In the genomic region with DNA sequence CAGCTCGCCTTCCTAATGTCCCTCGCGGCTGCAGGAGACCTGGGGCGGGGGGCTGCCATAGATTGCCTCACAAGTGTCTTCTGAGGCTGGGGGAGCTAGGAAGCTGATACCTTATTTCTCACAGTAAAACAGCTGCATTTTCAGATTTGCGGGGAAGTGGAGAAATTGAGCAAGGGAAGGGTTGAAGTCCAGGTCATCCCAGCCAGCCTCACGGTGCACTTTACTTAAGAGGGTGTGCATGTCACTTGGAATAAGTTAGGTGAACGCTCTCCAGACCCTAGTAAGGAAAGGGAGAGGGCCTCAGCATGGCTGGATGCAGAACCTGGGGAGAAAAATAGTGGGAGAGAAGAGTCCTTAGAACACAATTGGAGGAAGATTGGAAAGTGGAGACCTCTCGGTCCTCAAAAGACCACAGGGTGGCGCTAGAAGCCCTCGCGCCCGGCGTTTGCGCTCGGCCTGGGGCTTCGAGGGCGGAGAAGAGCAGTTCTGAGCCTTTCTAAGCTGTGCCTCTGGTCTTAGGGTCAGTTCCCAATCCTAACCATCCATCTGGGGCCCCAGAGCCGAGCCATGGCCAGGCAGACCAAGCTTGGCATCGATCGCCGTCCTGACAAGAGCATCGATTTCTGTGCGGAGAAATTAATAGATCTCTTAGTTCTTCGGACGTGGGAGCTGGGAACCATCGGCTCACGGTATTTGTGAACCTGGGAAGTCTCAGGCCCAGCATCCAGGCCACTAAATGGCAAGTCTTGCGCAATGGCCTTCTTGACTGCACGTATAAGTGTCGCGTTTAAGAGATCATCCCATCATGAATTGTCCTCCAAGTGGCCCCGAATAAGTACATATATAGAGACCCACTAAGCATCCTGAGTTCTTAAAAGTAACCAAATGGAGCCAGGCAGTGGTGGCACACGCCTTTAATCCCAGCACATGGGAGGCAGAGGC, we compare ENCODE assay signal across 9 mouse cellular contexts. TPM values are rescaled to one million over a fixed set of nuclear protein-coding genes. Genes with fewer than 3 reads are reported as not detected.
DNase-seq lines count a peak whose midpoint lies in the region; ATAC-seq and TF ChIP-seq lines count a peak whose summit lies in the region.
"Had no signal": no experiment of that assay in that cellular context is flagged by ENCODE, and none has a peak within 500 bp of the region (broad histone marks: within the 10 kb centered on the region; RNA-seq: fewer than 3 reads in every experiment).

No protein-coding gene starts in this region.

- H3K9ac ChIP-seq in ES-E14 (ENCODE audit: insufficient read depth, low read depth, low read length, poor library complexity, severe bottlenecking) = no peak overlapping the region
- no peak overlapping the region for H3K9ac ChIP-seq in embryonic facial prominence, embryonic 15.5 days
- no peak overlapping the region; the same call in 1 of the 2 replicates for H3K9ac ChIP-seq in heart, embryonic 16.5 days (ENCODE audit: low read length)
- H3K9ac ChIP-seq in lung, embryonic 14.5 days = no peak overlapping the region

- in situ Hi-C loops in ES-E14 (cut with MboI; ENCODE audit: low sequenced_read_pairs in 2 of 2, unreplicated experiment in 2 of 2) = no loop called here

- no peak for ATAC-seq in embryonic facial prominence, embryonic 15.5 days (ENCODE audit: insufficient number of reproducible peaks, low FRiP score, low TSS enrichment, low read depth)
- no peak; the same call in 1 of the 2 replicates for ATAC-seq in heart, embryonic 16.5 days (replicated peaks; ENCODE audit: extremely low read depth, insufficient read depth, low FRiP score)
- ATAC-seq in lung, embryonic 14.5 days (ENCODE audit: insufficient read depth) = no peak; the same call in 1 of the 2 replicates

- H3K4me3 ChIP-seq in ES-E14 (ENCODE audit: insufficient read depth in 1 of 2, low read depth in 1 of 2, low read length in 2 of 2, poor library complexity in 1 of 2, severe bottlenecking in 1 of 2) = peak overlapping the region in 1 of 2 experiments; percentile 65; a peak in 2 of 4 replicates
- peak overlapping the region; percentile 37 for H3K4me3 ChIP-seq in embryonic facial prominence, embryonic 15.5 days (replicated peaks)
- peak overlapping the region; percentile 36 for H3K4me3 ChIP-seq in heart, embryonic 16.5 days (ENCODE audit: low read length)
- peak overlapping the region; percentile 29 for H3K4me3 ChIP-seq in lung, embryonic 14.5 days (ENCODE audit: low read depth, low read length)
- H3K4me3 ChIP-seq in olfactory bulb, adult 2 months (ENCODE audit: insufficient read depth, low read depth, low read length) = no peak overlapping the region

- peaks cover 97% of the 10 kb centered on the region for H3K27me3 ChIP-seq in embryonic facial prominence, embryonic 15.5 days
- H3K27me3 ChIP-seq in heart, embryonic 16.5 days (ENCODE audit: control insufficient read depth, insufficient read depth, low read length) = peaks cover 95% of the 10 kb centered on the region
- peaks cover 85% of the 10 kb centered on the region for H3K27me3 ChIP-seq in lung, embryonic 14.5 days (ENCODE audit: insufficient read depth, low read length)

- 14% methylated on average over 33 of the region's 33 CpGs for WGBS in embryonic facial prominence, embryonic 15.5 days
- WGBS in heart, embryonic 16.5 days = 17% methylated on average over 33 of the region's 33 CpGs
- 13% methylated on average over 33 of the region's 33 CpGs for WGBS in lung, embryonic 14.5 days
- 17% methylated on average over 33 of the region's 33 CpGs for WGBS in olfactory bulb, adult 2 months

- no peaks in the 10 kb centered on the region for H3K36me3 ChIP-seq in ES-E14 (ENCODE audit: control insufficient read depth, insufficient read depth, low read length, poor library complexity, severe bottlenecking)
- no peaks in the 10 kb centered on the region for H3K36me3 ChIP-seq in embryonic facial prominence, embryonic 15.5 days
- H3K36me3 ChIP-seq in heart, embryonic 16.5 days (ENCODE audit: control insufficient read depth, insufficient read depth) = no peaks in the 10 kb centered on the region
- no peaks in the 10 kb centered on the region for H3K36me3 ChIP-seq in lung, embryonic 14.5 days (ENCODE audit: insufficient read depth)

- H3K9me3 ChIP-seq in ES-E14 (ENCODE audit: control insufficient read depth, insufficient read depth, low read depth, low read length) = no peaks in the 10 kb centered on the region
- no peaks in the 10 kb centered on the region for H3K9me3 ChIP-seq in embryonic facial prominence, embryonic 15.5 days (replicated peaks)
- H3K9me3 ChIP-seq in heart, embryonic 16.5 days (replicated peaks; ENCODE audit: control insufficient read depth, low read length) = no peaks in the 10 kb centered on the region
- no peaks in the 10 kb centered on the region for H3K9me3 ChIP-seq in lung, embryonic 14.5 days (ENCODE audit: low read depth, low read length)

- no peaks in the 10 kb centered on the region for H3K4me1 ChIP-seq in ES-E14 (ENCODE audit: control insufficient read depth in 2 of 2, insufficient read depth in 2 of 2, low read length in 2 of 2, poor library complexity in 1 of 2)
- peaks cover 34% of the 10 kb centered on the region for H3K4me1 ChIP-seq in embryonic facial prominence, embryonic 15.5 days
- peaks cover 12% of the 10 kb centered on the region; the same call in 1 of the 2 replicates for H3K4me1 ChIP-seq in heart, embryonic 16.5 days (ENCODE audit: control insufficient read depth, insufficient read depth, low read length)
- no peaks in the 10 kb centered on the region; the same call in 1 of the 2 replicates for H3K4me1 ChIP-seq in lung, embryonic 14.5 days (ENCODE audit: insufficient read depth)
- peaks cover 9% of the 10 kb centered on the region for H3K4me1 ChIP-seq in olfactory bulb, adult 2 months (ENCODE audit: control insufficient read depth, insufficient read depth, low read length)

- H3K27ac ChIP-seq in ES-E14 (ENCODE audit: insufficient read depth, low read depth, low read length, poor library complexity, severe bottlenecking) = no peak overlapping the region
- no peak overlapping the region for H3K27ac ChIP-seq in embryonic facial prominence, embryonic 15.5 days (replicated peaks)
- H3K27ac ChIP-seq in heart, embryonic 16.5 days (ENCODE audit: low read length) = no peak overlapping the region
- H3K27ac ChIP-seq in lung, embryonic 14.5 days (ENCODE audit: low read depth) = no peak overlapping the region
- no peak overlapping the region for H3K27ac ChIP-seq in olfactory bulb, adult 2 months (ENCODE audit: insufficient read depth, low read depth, low read length)

- TF ChIP-seq CTCF in lung, embryonic 14.5 days (IDR thresholded peaks at IDR 0.05; ENCODE audit: low read depth) = peak; percentile 75
- peak; percentile 54; the same call in 1 of the 2 replicates for TF ChIP-seq CTCF in olfactory bulb, adult 2 months (IDR thresholded peaks at IDR 0.05; ENCODE audit: insufficient read depth, low read depth, low read length)

- peak overlapping the region; percentile 61 for H3K4me2 ChIP-seq in embryonic facial prominence, embryonic 15.5 days (replicated peaks)
- peak overlapping the region; percentile 39 for H3K4me2 ChIP-seq in heart, embryonic 16.5 days (ENCODE audit: low read depth, low read length)
- peak overlapping the region; percentile 53 for H3K4me2 ChIP-seq in lung, embryonic 14.5 days

- TF ChIP-seq POLR2A in olfactory bulb, adult 2 months (IDR thresholded peaks at IDR 0.05; ENCODE audit: insufficient read depth, low read depth, low read length) = no peak

- peak; percentile 65 for DNase-seq in ES-E14 (ENCODE audit: low read depth, low spot score)
- DNase-seq in adrenal gland, postnatal 4 days (ENCODE audit: low spot score in 2 of 2) = peak; percentile 27 to 33
- DNase-seq in kidney, postnatal 25 days = peak; percentile 61 to 69
- peak; percentile 84 for DNase-seq in lung, embryonic 14.5 days
- DNase-seq in urinary bladder, postnatal 25 days (ENCODE audit: low spot score) = peak; percentile 61

RNA-seq across cellular contexts. Expression of gene Ntrk1, which starts 0.6 kb away (rescaled TPM):
- total RNA-seq in ES-E14 (2012; rRNA removed) = 3.8 and 4.5 TPM in 2 replicates
- 10 to 100 TPM; 14.6 to 26.4 TPM for total RNA-seq in adrenal gland, postnatal 4 days (2021)
- 4.2 and 4.9 TPM in 2 replicates for polyA plus RNA-seq in embryonic facial prominence, embryonic 15.5 days (2015; fragmentation: Nextera tagmentation; extraction: Ambion mirVana)
- polyA plus RNA-seq in heart, embryonic 16.5 days (2015; fragmentation: Nextera tagmentation; extraction: Ambion mirVana) = 0.39 and 0.44 TPM in 2 replicates
- polyA plus RNA-seq in lung, embryonic 14.5 days (2014; fragmentation: Nextera tagmentation; extraction: Ambion mirVana) = 0.22 and 0.39 TPM in 2 replicates
- not detected in 2 replicates for polyA plus RNA-seq in olfactory bulb, adult 2 months (2012; ENCODE audit: insufficient read depth, insufficient read length, low replicate concordance, missing spikeins)

RNA-seq across cellular contexts. Expression of gene Insrr, which starts 1.1 kb away (rescaled TPM):
- total RNA-seq in ES-E14 (2012; rRNA removed) = 0.11 and 0.18 TPM in 2 replicates
- 1 to 10 TPM; 2.1 to 5.8 TPM for total RNA-seq in adrenal gland, postnatal 4 days (2021)
- 0.47 and 0.68 TPM in 2 replicates for polyA plus RNA-seq in embryonic facial prominence, embryonic 15.5 days (2015; fragmentation: Nextera tagmentation; extraction: Ambion mirVana)
- not detected in 2 replicates for polyA plus RNA-seq in heart, embryonic 16.5 days (2015; fragmentation: Nextera tagmentation; extraction: Ambion mirVana)
- polyA plus RNA-seq in lung, embryonic 14.5 days (2014; fragmentation: Nextera tagmentation; extraction: Ambion mirVana) = 0.05 TPM in 1 of 2 replicates, not detected in the other
- polyA plus RNA-seq in olfactory bulb, adult 2 months (2012; ENCODE audit: insufficient read depth, insufficient read length, low replicate concordance, missing spikeins) = not detected in 2 replicates

RNA-seq across cellular contexts. Expression of gene Pear1, which starts 28.5 kb away (rescaled TPM):
- total RNA-seq in ES-E14 (2012; rRNA removed) = 1.8 TPM in 2 replicates
- total RNA-seq in adrenal gland, postnatal 4 days (2021) = 10 to 100 TPM; 40.3 to 42.5 TPM
- 24.4 and 27.4 TPM in 2 replicates for polyA plus RNA-seq in embryonic facial prominence, embryonic 15.5 days (2015; fragmentation: Nextera tagmentation; extraction: Ambion mirVana)
- 19.4 and 21.5 TPM in 2 replicates for polyA plus RNA-seq in heart, embryonic 16.5 days (2015; fragmentation: Nextera tagmentation; extraction: Ambion mirVana)
- polyA plus RNA-seq in lung, embryonic 14.5 days (2014; fragmentation: Nextera tagmentation; extraction: Ambion mirVana) = 30.2 and 31.7 TPM in 2 replicates
- polyA plus RNA-seq in olfactory bulb, adult 2 months (2012; ENCODE audit: insufficient read depth, insufficient read length, low replicate concordance, missing spikeins) = not detected in 2 replicates

RNA-seq across cellular contexts. Expression of gene Lrrc71, which starts 47.2 kb away (rescaled TPM):
- 0.37 and 0.49 TPM in 2 replicates for total RNA-seq in ES-E14 (2012; rRNA removed)
- 1 to 10 TPM in 1 of 2 experiments, under 1 TPM in 1; 0.78 to 1.5 TPM for total RNA-seq in adrenal gland, postnatal 4 days (2021)
- polyA plus RNA-seq in embryonic facial prominence, embryonic 15.5 days (2015; fragmentation: Nextera tagmentation; extraction: Ambion mirVana) = 3.3 and 5.4 TPM in 2 replicates
- polyA plus RNA-seq in heart, embryonic 16.5 days (2015; fragmentation: Nextera tagmentation; extraction: Ambion mirVana) = 0.71 and 0.87 TPM in 2 replicates
- 0.63 and 0.77 TPM in 2 replicates for polyA plus RNA-seq in lung, embryonic 14.5 days (2014; fragmentation: Nextera tagmentation; extraction: Ambion mirVana)
- not detected in 2 replicates for polyA plus RNA-seq in olfactory bulb, adult 2 months (2012; ENCODE audit: insufficient read depth, insufficient read length, low replicate concordance, missing spikeins)

RNA-seq across cellular contexts. Expression of gene Sh2d2a, which starts 50.9 kb away (rescaled TPM):
- 0.05 and 0.22 TPM in 2 replicates for total RNA-seq in ES-E14 (2012; rRNA removed)
- under 1 TPM; 0.25 to 0.51 TPM for total RNA-seq in adrenal gland, postnatal 4 days (2021)
- polyA plus RNA-seq in embryonic facial prominence, embryonic 15.5 days (2015; fragmentation: Nextera tagmentation; extraction: Ambion mirVana) = 0.07 and 0.12 TPM in 2 replicates
- 3.3 and 8.9 TPM in 2 replicates for polyA plus RNA-seq in heart, embryonic 16.5 days (2015; fragmentation: Nextera tagmentation; extraction: Ambion mirVana)
- polyA plus RNA-seq in lung, embryonic 14.5 days (2014; fragmentation: Nextera tagmentation; extraction: Ambion mirVana) = 0.09 TPM in 2 replicates
- not detected in 2 replicates for polyA plus RNA-seq in olfactory bulb, adult 2 months (2012; ENCODE audit: insufficient read depth, insufficient read length, low replicate concordance, missing spikeins)
- total RNA-seq: left cerebral cortex, adult 8-10 months had no signal

Comparison
In these comparisons a context has a peak if more than half of its experiments do, and no peak if none do; other contexts are left out.
1. DNase-seq: peak in every context shown above with its lines; median percentile 84 in lung, embryonic 14.5 days; 65 in ES-E14; 65 in kidney, postnatal 25 days; 61 in urinary bladder, postnatal 25 days; 30 in adrenal gland, postnatal 4 days.
2. RNA of gene Pear1, which starts 28.5 kb away (polyA plus RNA-seq): 30.2 to 31.7 TPM in lung, embryonic 14.5 days, 24.4 to 27.4 TPM in embryonic facial prominence, embryonic 15.5 days and 19.4 to 21.5 TPM in heart, embryonic 16.5 days; not detected in olfactory bulb, adult 2 months; every median in the first group is over 10 times any median in the second.
3. Peak in every context shown above with its lines, with median percentiles within 50 percentile points of each other: H3K4me2 ChIP-seq.